Mouse (Mus musculus) kidney, postnatal 0 days (tissue): Measurements from ENCODE around the gene Gm45062. TPM values are rescaled to one million over a fixed set of nuclear protein-coding genes. Genes with fewer than 3 reads are reported as not detected.

Experiments
- ATAC-seq: fragments of 200-750 bp; cut with Nextera tagmentation; replicated peaks from 2 replicates; pipeline ENCODE4 v1.8.0; 2017; ENCODE audit warnings: low read depth, moderate number of reproducible peaks, moderate TSS enrichment, moderate library complexity; ENCODE audit not compliant: low FRiP score
- DNase-seq: peaks from one replicate; pipeline ENCODE4 v3.0.0-alpha.2; 2016; ENCODE audit warnings: low spot score
- H3K27ac ChIP-seq: fragments of 300-500 bp; sonication (generic); 2 replicates; pipeline ENCODE4 v1.5.1; 2014; ENCODE audit warnings: mild to moderate bottlenecking
- H3K27me3 ChIP-seq: fragments of 300-500 bp; sonication (generic); 2 replicates; pipeline ENCODE4 v1.6.1; 2014; ENCODE audit warnings: low read length, mixed read lengths; ENCODE audit not compliant: insufficient read depth
- H3K36me3 ChIP-seq: fragments of 300-500 bp; sonication (generic); 2 replicates; pipeline ENCODE4 v1.6.1; 2014; ENCODE audit warnings: low read length, mixed read lengths; ENCODE audit not compliant: insufficient read depth
- H3K4me1 ChIP-seq: fragments of 300-500 bp; sonication (generic); replicated peaks from 2 replicates; pipeline ENCODE4 v1.6.1; 2014; ENCODE audit warnings: antibody characterized with exemption, low read length, mixed read lengths; ENCODE audit not compliant: insufficient read depth
- H3K4me2 ChIP-seq: fragments of 300-500 bp; sonication (generic); 2 replicates; pipeline ENCODE4 v1.6.1; 2014; ENCODE audit warnings: mild to moderate bottlenecking, low read length, moderate library complexity, mixed read lengths
- H3K4me3 ChIP-seq: fragments of 300-500 bp; sonication (generic); replicated peaks from 2 replicates; pipeline ENCODE4 v1.5.1; 2014; ENCODE audit warnings: low read depth, low read length
- H3K9ac ChIP-seq: fragments of 300-500 bp; sonication (generic); 2 replicates; pipeline ENCODE4 v1.6.1; 2014; ENCODE audit warnings: low read depth, low read length
- H3K9me3 ChIP-seq: fragments of 300-500 bp; sonication (generic); replicated peaks from 2 replicates; pipeline ENCODE4 v1.6.1; 2016; ENCODE audit warnings: low read length, inconsistent platforms, mixed read lengths
- CTCF ChIP-seq: IDR thresholded peaks from 2 replicates; pipeline ENCODE4 v1.5.1; 2016; ENCODE audit warnings: antibody characterized with exemption, low read depth, mild to moderate bottlenecking, moderate library complexity
- WGBS: fragments of 180-500 bp; shearing (Covaris S2); extraction: QIAGEN DNeasy Blood & Tissue Kit; methylation state at CpG from one replicate; pipeline ENCODE4 v1.1.7; 2014; 5-methylcytosine and 5-hydroxymethylcytosine counted together
- polyA plus RNA-seq: library from polyadenylated mRNA; unstranded; fragments of >200 nt; fragmentation: Nextera tagmentation; extraction: Ambion mirVana; gene quantifications from 2 replicates; pipeline ENCODE4 v1.2.1, GENCODE M21; 2015

Gene Gm45062
- polyA plus RNA-seq, 1 experiment from 2014 or later = 5.0 TPM

GRCm38 (mm10) chr6:8489266-8489665, 230.0 kb downstream of the Gm45062 start:
- no peak overlapping the region for H3K27ac ChIP-seq
- no peaks in the 10 kb centered on the region for H3K27me3 ChIP-seq
- no peak for TF ChIP-seq CTCF
- no peaks in the 10 kb centered on the region for H3K36me3 ChIP-seq
- H3K9me3 ChIP-seq = no peaks in the 10 kb centered on the region
- ATAC-seq (no peak), DNase-seq (no peak)
- no peak overlapping the region for H3K4me2 ChIP-seq
- no peak overlapping the region for H3K4me3 ChIP-seq
- WGBS = 82% methylated on average over 7 of the region's 7 CpGs
- H3K9ac ChIP-seq = no peak overlapping the region
- H3K4me1 ChIP-seq = no peaks in the 10 kb centered on the region

GRCm38 (mm10) chr6:8489938-8490585, 230.8 kb downstream of the Gm45062 start:
- Histone ChIP-seq H3K27ac (no peak overlapping the region), H3K4me3 (no peak overlapping the region), H3K4me1 (no peaks in the 10 kb centered on the region), H3K27me3 (no peaks in the 10 kb centered on the region), H3K9me3 (no peaks in the 10 kb centered on the region), H3K36me3 (no peaks in the 10 kb centered on the region), H3K4me2 (no peak overlapping the region), H3K9ac (no peak overlapping the region)
- DNase-seq = no peak
- ATAC-seq = no peak
- 83% methylated on average over 1 of the region's 1 CpGs for WGBS
- TF ChIP-seq CTCF = no peak

- no peaks in the 10 kb centered on the region for H3K9me3 ChIP-seq
- no peak for DNase-seq
- ATAC-seq = no peak
- no peaks in the 10 kb centered on the region for H3K27me3 ChIP-seq
- H3K4me3 ChIP-seq = no peak overlapping the region
- H3K4me2 ChIP-seq = no peak overlapping the region
- TF ChIP-seq CTCF = no peak
- H3K27ac ChIP-seq = no peak overlapping the region
- H3K36me3 ChIP-seq = no peaks in the 10 kb centered on the region
- WGBS = 84% methylated on average over 3 of the region's 3 CpGs
- no peaks in the 10 kb centered on the region for H3K4me1 ChIP-seq
- no peak overlapping the region for H3K9ac ChIP-seq
Observed at GRCm38 (mm10) chr6:8492248-8492647, 233.0 kb downstream of the Gm45062 start.

GRCm38 (mm10) chr6:8495109-8495826, 236.0 kb downstream of the Gm45062 start:
- WGBS = 84% methylated on average over 5 of the region's 5 CpGs
- H3K4me3 ChIP-seq = no peak overlapping the region
- no peak for TF ChIP-seq CTCF
- H3K27ac ChIP-seq = no peak overlapping the region
- DNase-seq = no peak
- no peaks in the 10 kb centered on the region for H3K4me1 ChIP-seq
- no peaks in the 10 kb centered on the region for H3K36me3 ChIP-seq
- H3K9me3 ChIP-seq = no peaks in the 10 kb centered on the region
- no peak for ATAC-seq
- H3K4me2 ChIP-seq = no peak overlapping the region
- H3K9ac ChIP-seq = no peak overlapping the region
- H3K27me3 ChIP-seq = no peaks in the 10 kb centered on the region

- DNase-seq = peak; percentile 44
- no peaks in the 10 kb centered on the region for H3K4me1 ChIP-seq
- H3K27ac ChIP-seq = no peak overlapping the region
- no peaks in the 10 kb centered on the region for H3K9me3 ChIP-seq
- TF ChIP-seq CTCF = no peak
- no peak overlapping the region for H3K9ac ChIP-seq
- no peak overlapping the region for H3K4me2 ChIP-seq
- H3K27me3 ChIP-seq = no peaks in the 10 kb centered on the region
- 54% methylated on average over 4 of the region's 4 CpGs for WGBS
- ATAC-seq = 0 out of 2 replicates have a peak, but pooled peaks have one; percentile 21
- no peaks in the 10 kb centered on the region for H3K36me3 ChIP-seq
- H3K4me3 ChIP-seq = no peak overlapping the region
Observed at GRCm38 (mm10) chr6:8495827-8496222, 236.6 kb downstream of the Gm45062 start.

GRCm38 (mm10) chr6:8497234-8497867, 238.1 kb downstream of the Gm45062 start:
- H3K9me3 ChIP-seq = no peaks in the 10 kb centered on the region
- H3K4me1 ChIP-seq = no peaks in the 10 kb centered on the region
- no peak for TF ChIP-seq CTCF
- ATAC-seq (peak; percentile 63; the same call in 1 of the 2 replicates), DNase-seq (peak; percentile 35)
- H3K36me3 ChIP-seq = no peaks in the 10 kb centered on the region
- no peaks in the 10 kb centered on the region for H3K27me3 ChIP-seq
- no peak overlapping the region for H3K27ac ChIP-seq
- WGBS = 42% methylated on average over 6 of the region's 6 CpGs
- H3K9ac ChIP-seq = no peak overlapping the region
- H3K4me2 ChIP-seq = no peak overlapping the region
- H3K4me3 ChIP-seq = no peak overlapping the region
